Mouse (Mus musculus) embryonic stem cell, embryonic (primary cell): ENCODE results near the gene Exoc3l2.

Experiments
- CTCF ChIA-PET, 4 experiments: fragments of 300-600 bp in 2 of 4; fragments of 350-600 bp in 2 of 4; sonication (Branson Sonifier 250); formaldehyde crosslinking; loops; one replicate each; lab custom pipeline; 2022; ENCODE audit warnings: inconsistent platforms in 2 of 4; lab: Charles Lee
- POLR2A ChIA-PET, 4 experiments: fragments of 300-600 bp in 2 of 4; fragments of 350-600 bp in 2 of 4; sonication (Branson Sonifier 250); formaldehyde crosslinking; loops; one replicate each; lab custom pipeline; 2022; ENCODE audit warnings: antibody characterized with exemption in 4 of 4, inconsistent platforms in 1 of 4; lab: Charles Lee

Exoc3l2 gene

DNA sequence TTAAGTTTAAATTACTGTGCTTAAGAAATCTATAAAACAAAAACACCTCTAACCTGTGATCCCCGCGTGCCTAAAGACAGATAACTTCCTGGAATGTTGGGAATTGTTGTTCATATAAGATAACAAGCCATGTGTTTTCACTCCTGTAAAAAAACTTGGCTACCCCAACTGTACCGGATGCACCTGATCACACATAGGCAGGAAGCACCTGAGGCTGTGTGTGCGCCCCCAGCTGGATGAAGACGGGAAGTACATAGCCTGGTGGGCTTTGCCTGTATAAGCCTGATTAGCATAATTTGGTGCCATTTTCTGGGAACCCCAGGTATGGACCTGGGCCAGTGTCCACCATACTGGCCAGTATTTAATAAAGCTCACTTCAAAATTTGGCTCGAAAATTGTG lies 80.5 kb downstream of the Exoc3l2 start:
- ChIA-PET POLR2A (interaction anchor here in 2 of 4 experiments (1.0 to 1.8 kb wide), 10 partner anchors 13 to 137 kb away, joined by 3 to 10 read pairs (median 4); partner anchors contain the start of gene Nkpd1 (in 1 of the 2)), CTCF (interaction anchor here (0.6 to 2.7 kb wide), 15 partner anchors 9 to 307 kb away, joined by 3 to 10 read pairs (median 3); no protein-coding TSS in a partner anchor)

GRCm38 (mm10) chr7:19546007-19546406 lies 82.9 kb downstream of the Exoc3l2 start:
- CTCF ChIA-PET, result interaction anchor here (0.7 to 2.7 kb wide), 4 partner anchors 8 to 135 kb away, joined by 3 to 10 read pairs (median 4); partner anchors contain the start of gene Nkpd1 (in 1 of the 4)
- POLR2A ChIA-PET, result interaction anchor here in 1 of 4 experiments (0.5 to 1.3 kb wide), 6 partner anchors 9 to 241 kb away, joined by 3 to 4 read pairs (median 3); no protein-coding TSS in a partner anchor
